Mouse (Mus musculus) neural tube, embryonic 14.5 days (tissue): Measurements from ENCODE around the gene Tcf20. TPM values are rescaled to one million over a fixed set of nuclear protein-coding genes. Genes with fewer than 3 reads are reported as not detected.

Source experiments
- ATAC-seq: fragments of 200-750 bp; cut with Nextera tagmentation; 2 replicates; pipeline ENCODE4 v1.8.0; 2017; ENCODE audit warnings: low read depth, mild to moderate bottlenecking, moderate TSS enrichment, moderate library complexity
- H3K27ac ChIP-seq: fragments of 300-500 bp; sonication (generic); 2 replicates; pipeline ENCODE4 v1.5.1; 2014; ENCODE audit warnings: low read depth, mild to moderate bottlenecking, control low read depth, low read length, moderate library complexity, mixed read lengths
- H3K27me3 ChIP-seq: fragments of 300-500 bp; sonication (generic); 2 replicates; pipeline ENCODE4 v1.6.1; 2014; ENCODE audit warnings: low read length; ENCODE audit not compliant: control insufficient read depth, insufficient read depth
- H3K36me3 ChIP-seq: fragments of 300-500 bp; sonication (generic); 2 replicates; pipeline ENCODE4 v1.6.1; 2014; ENCODE audit warnings: low read length, mixed read lengths; ENCODE audit not compliant: control insufficient read depth, insufficient read depth
- H3K4me1 ChIP-seq: fragments of 300-500 bp; sonication (generic); 2 replicates; pipeline ENCODE4 v1.6.1; 2014; ENCODE audit warnings: low read length; ENCODE audit not compliant: control insufficient read depth, insufficient read depth
- H3K4me2 ChIP-seq: fragments of 300-500 bp; sonication (generic); 2 replicates; pipeline ENCODE4 v1.6.1; 2014; ENCODE audit warnings: mild to moderate bottlenecking, low read depth, low read length, control low read depth
- H3K4me3 ChIP-seq: fragments of 300-500 bp; sonication (generic); 2 replicates; pipeline ENCODE4 v1.5.1; 2014; ENCODE audit warnings: low read depth, low read length, control low read depth, mixed read lengths
- H3K9ac ChIP-seq: fragments of 300-500 bp; sonication (generic); replicated peaks from 2 replicates; pipeline ENCODE4 v1.6.1; 2014; ENCODE audit warnings: low read depth, mild to moderate bottlenecking, control low read depth, low read length, mixed read lengths
- H3K9me3 ChIP-seq: fragments of 300-500 bp; sonication (generic); 2 replicates; pipeline ENCODE4 v1.6.1; 2016; ENCODE audit warnings: low read length; ENCODE audit not compliant: control insufficient read depth
- WGBS: fragments of 180-500 bp; shearing (Covaris S2); extraction: QIAGEN DNeasy Blood & Tissue Kit; methylation state at CpG from one replicate; pipeline ENCODE4 v1.1.7; 2014; 5-methylcytosine and 5-hydroxymethylcytosine counted together
- polyA plus RNA-seq: library from polyadenylated mRNA; unstranded; fragments of >200 nt; fragmentation: Nextera tagmentation; extraction: Ambion mirVana; gene quantifications from 2 replicates; pipeline ENCODE4 v1.2.1, GENCODE M21; 2014

Gene Tcf20
- polyA plus RNA-seq, 1 experiment from 2014 or later = 16.3 TPM

DNA sequence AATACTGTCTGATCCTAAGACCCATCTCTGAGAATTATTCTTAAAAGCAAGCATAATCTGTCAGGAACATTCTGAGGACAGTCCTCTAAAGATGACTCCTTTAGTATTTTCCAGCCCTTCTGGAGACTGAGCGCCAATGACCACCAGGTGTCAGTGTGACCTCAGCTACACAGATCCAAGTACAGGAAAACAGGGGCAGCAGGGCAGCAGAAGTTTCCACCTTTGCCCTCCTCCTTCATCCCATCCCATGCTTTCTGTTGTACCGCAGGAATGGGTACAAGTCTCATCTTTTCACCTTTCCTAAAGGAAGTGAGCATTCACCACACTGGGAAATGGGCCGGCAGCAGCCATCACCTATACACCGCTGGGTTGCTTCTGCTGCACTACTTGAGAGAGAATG, 172.9 kb downstream of the Tcf20 start:
- Histone ChIP-seq H3K9ac (no peak overlapping the region), H3K4me3 (no peak overlapping the region), H3K27me3 (no peaks in the 10 kb centered on the region), H3K9me3 (no peaks in the 10 kb centered on the region), H3K4me1 (no peaks in the 10 kb centered on the region), H3K27ac (no peak overlapping the region), H3K36me3 (no peaks in the 10 kb centered on the region), H3K4me2 (no peak overlapping the region)
- ATAC-seq = no peak
- WGBS = 67% methylated on average over 4 of the region's 4 CpGs

- H3K36me3 ChIP-seq = no peaks in the 10 kb centered on the region
- 83% methylated on average over 7 of the region's 7 CpGs for WGBS
These were observed 173.4 kb downstream of the Tcf20 start for GRCm38 (mm10) chr15:82814321-82814720.

DNA sequence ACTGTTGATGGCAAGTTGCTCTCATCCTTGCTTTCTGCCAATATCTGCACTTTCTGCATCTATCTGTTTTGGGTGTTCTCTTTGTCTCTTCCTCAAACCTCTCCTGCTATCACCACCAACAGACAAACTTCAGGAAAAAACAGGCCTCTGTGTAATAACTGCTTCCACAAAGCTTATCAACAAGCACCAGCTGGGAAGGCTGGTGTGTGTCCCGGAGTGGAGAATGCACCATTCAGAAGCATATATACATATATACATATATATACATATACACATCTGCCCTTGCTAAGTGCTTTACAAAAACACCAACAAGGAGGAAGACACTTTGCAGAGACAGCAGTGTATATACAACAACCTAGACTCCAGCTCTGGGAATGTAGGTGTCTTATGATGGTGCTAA, 177.1 kb downstream of the Tcf20 start:
- H3K4me2 ChIP-seq = no peak overlapping the region
- WGBS = 85% methylated on average over 1 of the region's 1 CpGs
- H3K9me3 ChIP-seq = no peaks in the 10 kb centered on the region
- ATAC-seq = no peak
- H3K27ac ChIP-seq = no peak overlapping the region
- H3K4me1 ChIP-seq = no peaks in the 10 kb centered on the region
- no peaks in the 10 kb centered on the region for H3K27me3 ChIP-seq
- no peak overlapping the region for H3K9ac ChIP-seq
- no peaks in the 10 kb centered on the region for H3K36me3 ChIP-seq
- H3K4me3 ChIP-seq = no peak overlapping the region

More at GRCm38 (mm10) chr15:82814321-82814720, 173.4 kb downstream of the Tcf20 start:
- Histone ChIP-seq H3K27ac (no peak overlapping the region), H3K9me3 (no peaks in the 10 kb centered on the region), H3K4me2 (no peak overlapping the region), H3K4me1 (no peaks in the 10 kb centered on the region), H3K27me3 (no peaks in the 10 kb centered on the region), H3K4me3 (no peak overlapping the region), H3K9ac (no peak overlapping the region)
- ATAC-seq = no peak

DNA sequence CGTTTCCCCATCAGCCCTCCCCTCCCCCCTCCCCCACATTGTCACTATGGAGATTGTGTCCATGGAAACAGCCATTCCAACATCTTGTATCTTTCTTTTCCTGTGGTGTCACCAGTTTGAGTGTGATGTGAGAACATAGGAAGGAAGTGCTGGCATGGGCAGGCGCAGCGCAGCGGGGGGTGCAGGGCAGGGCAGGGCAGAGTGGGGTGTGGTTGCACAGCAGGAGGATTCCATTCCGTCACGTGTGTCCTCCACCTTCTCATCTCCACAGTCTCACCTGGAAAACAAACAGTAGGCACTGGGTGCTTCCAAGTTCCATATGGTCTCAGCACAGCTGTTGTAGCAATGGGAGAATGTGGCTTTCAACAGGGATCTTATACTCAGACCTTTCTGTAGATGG, 178.2 kb downstream of the Tcf20 start:
- Histone ChIP-seq H3K4me1 (no peaks in the 10 kb centered on the region), H3K27me3 (no peaks in the 10 kb centered on the region), H3K4me3 (no peak overlapping the region), H3K9me3 (no peaks in the 10 kb centered on the region), H3K4me2 (no peak overlapping the region), H3K36me3 (no peaks in the 10 kb centered on the region), H3K9ac (no peak overlapping the region), H3K27ac (no peak overlapping the region)
- ATAC-seq = no peak
- WGBS = 70% methylated on average over 6 of the region's 6 CpGs

DNA sequence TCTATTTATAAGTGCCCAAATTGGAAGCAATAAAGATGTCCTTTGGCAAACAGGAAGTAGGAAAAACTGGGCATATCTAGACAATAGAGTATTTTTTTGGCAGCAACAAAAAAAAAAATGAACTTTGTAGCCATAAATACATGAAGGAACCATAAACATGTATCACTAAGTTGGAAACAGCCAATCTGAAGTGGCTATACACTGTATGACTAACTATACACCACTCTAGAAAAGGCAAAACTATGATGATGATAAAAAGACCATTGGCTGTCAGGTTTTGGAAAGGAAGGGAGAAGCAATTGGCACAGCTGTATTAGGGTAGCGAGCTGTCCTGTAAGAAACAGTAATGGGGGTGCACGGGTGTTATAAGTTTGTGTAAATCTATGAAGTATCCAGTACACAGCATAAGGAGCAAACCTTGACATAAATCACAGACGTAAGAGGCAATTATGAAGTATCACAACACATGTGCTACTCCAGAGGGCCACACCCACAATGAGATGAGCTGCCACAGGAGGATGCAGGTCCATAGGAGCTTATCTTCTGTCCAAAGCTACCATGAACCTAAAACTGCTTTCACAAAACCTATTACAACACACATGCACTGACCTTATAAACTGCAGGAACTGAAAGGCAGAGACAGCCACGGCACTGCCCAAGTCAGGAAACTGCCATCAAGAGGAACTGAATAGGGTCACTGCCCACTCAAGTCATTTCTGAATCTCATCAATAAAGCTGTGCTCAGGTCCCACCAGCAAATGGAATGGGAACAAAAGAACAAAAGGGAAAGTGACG, 180.5 kb downstream of the Tcf20 start:
- no peak overlapping the region for H3K9ac ChIP-seq
- H3K27me3 ChIP-seq = no peaks in the 10 kb centered on the region
- H3K9me3 ChIP-seq = no peaks in the 10 kb centered on the region
- no peaks in the 10 kb centered on the region for H3K4me1 ChIP-seq
- H3K4me2 ChIP-seq = no peak overlapping the region
- peak overlapping the region; percentile 34; the same call in 1 of the 2 replicates for H3K27ac ChIP-seq
- 58% methylated on average over 5 of the region's 5 CpGs for WGBS
- H3K36me3 ChIP-seq = no peaks in the 10 kb centered on the region
- ATAC-seq = no peak
- no peak overlapping the region for H3K4me3 ChIP-seq

DNA sequence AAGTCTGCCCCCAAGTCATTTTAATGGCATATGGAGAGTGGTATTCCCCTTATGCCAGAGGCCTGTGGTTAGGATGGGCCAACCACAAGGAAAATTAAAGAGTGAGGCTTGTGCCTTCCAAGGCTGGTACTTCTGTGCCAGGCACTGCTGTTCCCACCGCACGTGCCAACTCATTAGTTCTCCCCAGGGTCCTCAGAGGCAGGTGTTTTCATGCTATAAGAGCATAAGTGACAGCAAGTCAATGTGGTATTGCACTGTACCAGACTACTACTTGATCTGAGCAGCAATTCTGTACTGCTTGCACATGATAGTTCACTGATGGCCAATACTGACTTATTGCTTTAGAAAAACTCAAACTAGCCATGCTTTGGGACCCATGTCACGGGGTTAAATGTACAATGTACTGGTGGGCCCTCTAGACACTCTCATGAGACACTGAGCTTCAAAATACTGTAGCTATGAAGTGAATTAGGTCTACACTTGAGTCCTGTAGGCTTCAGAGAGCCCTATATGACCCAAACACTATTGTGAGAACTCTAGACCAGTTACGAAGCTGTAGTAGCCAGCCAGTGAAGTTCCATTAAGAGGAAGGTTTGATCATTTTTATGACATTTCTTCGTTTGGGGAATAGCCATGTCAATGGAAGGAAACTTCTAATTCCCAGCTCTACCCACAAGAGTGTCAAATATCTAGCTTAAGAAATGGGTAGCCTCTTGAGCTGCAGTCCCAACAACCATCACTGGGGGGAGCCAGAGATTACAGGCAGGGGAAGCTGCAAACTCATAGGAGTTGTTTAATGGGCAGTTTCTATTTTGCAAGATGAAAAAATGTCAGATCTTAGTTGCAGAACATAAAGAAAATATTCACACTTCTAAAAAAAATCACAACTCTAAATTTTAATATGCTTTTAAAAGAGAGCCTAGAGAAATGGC, 182.7 kb downstream of the Tcf20 start:
- no peaks in the 10 kb centered on the region for H3K36me3 ChIP-seq
- WGBS = 58% methylated on average over 5 of the region's 5 CpGs
- no peak for ATAC-seq
- no peak overlapping the region for H3K9ac ChIP-seq
- H3K4me3 ChIP-seq = no peak overlapping the region
- H3K4me2 ChIP-seq = no peak overlapping the region
- H3K4me1 ChIP-seq = no peaks in the 10 kb centered on the region
- no peak overlapping the region for H3K27ac ChIP-seq
- H3K9me3 ChIP-seq = no peaks in the 10 kb centered on the region
- no peaks in the 10 kb centered on the region for H3K27me3 ChIP-seq

DNA sequence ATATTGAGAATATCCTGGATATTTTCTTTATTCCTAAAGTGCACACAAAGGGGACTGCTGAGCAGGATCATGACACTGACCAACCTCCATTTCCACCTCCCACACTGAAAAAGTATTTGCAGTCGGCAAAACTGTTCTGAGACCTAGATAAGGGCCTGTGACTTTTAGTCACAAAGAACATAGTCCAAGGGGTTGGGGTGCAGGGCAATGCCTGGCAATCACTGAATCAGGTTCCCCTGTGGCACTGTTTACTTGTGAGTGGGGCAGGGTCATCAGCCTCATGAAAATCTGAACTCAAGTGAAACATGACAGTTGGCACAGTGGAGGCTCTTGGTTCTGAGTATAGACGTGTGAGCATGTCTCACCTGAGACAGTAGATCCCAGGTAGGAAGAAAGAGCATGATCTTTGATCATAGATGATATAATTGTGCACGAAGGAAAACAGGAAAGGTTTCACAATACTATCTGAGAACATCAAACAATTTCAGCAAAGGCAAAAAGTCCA, 191.7 kb downstream of the Tcf20 start:
- H3K36me3 ChIP-seq = no peaks in the 10 kb centered on the region
- 81% methylated on average over 3 of the region's 3 CpGs for WGBS
- H3K4me1 ChIP-seq = no peaks in the 10 kb centered on the region
- no peak for ATAC-seq
- no peaks in the 10 kb centered on the region for H3K27me3 ChIP-seq
- no peak overlapping the region for H3K27ac ChIP-seq
- H3K9me3 ChIP-seq = no peaks in the 10 kb centered on the region
- H3K9ac ChIP-seq = no peak overlapping the region
- no peak overlapping the region for H3K4me2 ChIP-seq
- H3K4me3 ChIP-seq = no peak overlapping the region

- no peak within 1 kb of the TSS for H3K4me3 ChIP-seq
- no peak within 1 kb of the TSS for H3K4me2 ChIP-seq
- no peak within 1 kb of the TSS for H3K9ac ChIP-seq
- no peaks in the 10 kb centered on the region for H3K27me3 ChIP-seq
- H3K36me3 ChIP-seq = no peaks in the 10 kb centered on the region
- 93% methylated on average over 5 of the region's 5 CpGs for WGBS
- ATAC-seq = no peak
- no peaks in the 10 kb centered on the region for H3K9me3 ChIP-seq
- no peaks in the 10 kb centered on the region for H3K4me1 ChIP-seq
- no peak within 1 kb of the TSS for H3K27ac ChIP-seq
These were observed 193.4 kb downstream of the Tcf20 start, which contains the start of gene Cyp2d26 for GRCm38 (mm10) chr15:82794277-82794676. Gene Cyp2d26, minus strand, starts transcription at chr15:82794294.

- H3K9me3 ChIP-seq = no peaks in the 10 kb centered on the region
- no peak overlapping the region for H3K4me3 ChIP-seq
- H3K4me1 ChIP-seq = no peaks in the 10 kb centered on the region
- ATAC-seq = no peak
- H3K27me3 ChIP-seq = no peaks in the 10 kb centered on the region
- H3K27ac ChIP-seq = no peak overlapping the region
- no peak overlapping the region for H3K4me2 ChIP-seq
- no peak overlapping the region for H3K9ac ChIP-seq
- no peaks in the 10 kb centered on the region for H3K36me3 ChIP-seq
- WGBS = 93% methylated on average over 6 of the region's 6 CpGs
These were observed 193.8 kb downstream of the Tcf20 start for GRCm38 (mm10) chr15:82793868-82794267.
